Mouse (Mus musculus): ENCODE measurements around the gene Zbtb20.

DNA sequence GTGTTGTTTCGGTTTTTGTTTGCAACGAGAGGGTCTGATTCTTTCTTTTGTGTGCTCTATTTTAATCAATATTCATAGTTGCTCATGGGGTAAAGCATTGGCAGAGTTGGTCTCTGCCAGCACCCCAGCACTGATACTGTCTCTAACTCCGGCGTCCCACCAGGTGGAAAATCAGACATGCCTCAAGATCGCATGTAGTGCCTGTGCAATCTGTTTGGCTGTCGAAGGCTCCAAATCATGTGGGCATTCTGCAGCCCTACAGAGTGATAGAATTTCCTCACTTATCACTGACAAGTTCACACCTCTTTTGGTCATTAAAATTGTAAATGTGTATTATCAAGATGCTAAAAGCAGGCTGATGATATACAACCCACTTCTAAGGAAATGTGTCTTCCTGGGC is 219.1 kb downstream of the Zbtb20 start:
- TF ChIP-seq POLR2A (IDR thresholded peaks at IDR 0.05; ENCODE audit: control insufficient read depth, low read depth, low read length): no peak
- no peak for TF ChIP-seq CTCF (IDR thresholded peaks at IDR 0.05; ENCODE audit: control insufficient read depth, insufficient read depth, insufficient replicate concordance, low read depth, low read length)
